Mouse (Mus musculus): ENCODE results near the gene F2rl1. TPM values are rescaled to one million over a fixed set of nuclear protein-coding genes. Genes with fewer than 3 reads are reported as not detected.
A peak's percentile ranks its signal among the peaks of the same experiment; 100 is the strongest.
"Not testable (repeated sequence)": the region's sequence is repeated elsewhere in the genome, so short reads cannot be mapped to it uniquely, and the experiment has no call there.

The F2rl1 gene
- polyA plus RNA-seq, 1 experiment, result 0.38 TPM

DNA sequence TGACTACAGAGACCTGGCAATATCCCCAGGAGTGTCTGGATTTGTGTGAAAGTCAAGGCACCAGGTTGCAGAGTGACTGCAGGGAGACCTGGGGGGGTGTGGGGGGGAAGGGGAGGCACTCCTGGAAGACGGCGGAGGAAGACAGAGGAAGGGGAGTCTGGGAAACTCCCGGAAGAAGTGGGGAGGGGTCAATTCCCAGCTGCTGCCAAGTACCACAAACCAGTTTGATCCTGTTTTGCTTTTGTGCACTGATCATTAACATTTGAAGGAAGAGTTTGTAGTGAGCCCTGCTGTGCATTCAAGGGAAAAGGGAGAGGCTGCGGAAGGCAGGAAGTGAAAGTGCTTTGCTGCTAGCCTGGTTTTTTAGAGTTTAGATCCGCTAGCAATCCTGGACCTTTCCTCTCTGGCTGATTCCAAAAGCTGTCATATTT is 9.1 kb upstream of the F2rl1 start:
- no peak for DNase-seq (ENCODE audit: extremely low spot score in 1 of 2, low spot score in 1 of 2)

DNA sequence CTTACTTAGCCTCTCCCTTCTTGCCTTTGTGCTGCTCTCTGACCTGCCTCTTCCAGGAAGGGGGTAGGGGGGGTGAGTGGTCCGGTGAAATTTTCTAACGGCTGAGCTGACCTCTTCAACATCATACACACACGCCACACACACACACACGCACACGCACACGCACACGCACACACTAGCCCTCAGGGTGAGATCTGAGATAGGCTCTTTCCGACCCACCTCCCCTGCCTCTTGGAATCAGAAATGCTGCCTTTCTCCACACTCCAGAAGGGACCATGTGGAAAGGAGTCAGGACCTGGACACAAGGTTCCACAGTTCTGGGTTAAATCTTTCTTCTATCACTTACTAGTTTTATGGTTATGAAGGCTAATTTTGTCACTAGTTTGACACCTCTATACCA is 8.6 kb upstream of the F2rl1 start:
- DNase-seq (ENCODE audit: extremely low spot score in 1 of 2, low spot score in 1 of 2), result no peak

DNA sequence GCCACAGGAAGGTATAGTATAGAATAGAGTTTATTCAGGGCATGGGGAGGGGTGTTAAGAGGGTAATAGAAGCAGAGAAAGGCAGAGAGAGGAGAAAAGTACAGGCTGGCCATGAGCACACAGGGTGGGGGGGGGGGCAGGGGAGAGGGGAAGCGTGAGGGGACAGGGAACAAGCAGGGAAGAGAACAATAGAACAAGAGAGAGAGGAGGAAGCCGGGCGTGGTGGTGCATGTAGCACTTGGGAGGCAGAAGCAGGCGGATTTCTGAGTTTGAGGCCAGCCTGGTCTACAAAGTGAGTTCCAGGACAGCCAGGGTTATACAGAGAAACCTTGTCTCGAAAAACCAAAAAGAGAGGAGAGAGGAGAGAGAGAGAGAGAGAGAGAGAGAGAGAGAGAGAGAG is 8.1 kb upstream of the F2rl1 start:
- not testable (repeated sequence) for DNase-seq (ENCODE audit: extremely low spot score in 1 of 2, low spot score in 1 of 2)

DNA sequence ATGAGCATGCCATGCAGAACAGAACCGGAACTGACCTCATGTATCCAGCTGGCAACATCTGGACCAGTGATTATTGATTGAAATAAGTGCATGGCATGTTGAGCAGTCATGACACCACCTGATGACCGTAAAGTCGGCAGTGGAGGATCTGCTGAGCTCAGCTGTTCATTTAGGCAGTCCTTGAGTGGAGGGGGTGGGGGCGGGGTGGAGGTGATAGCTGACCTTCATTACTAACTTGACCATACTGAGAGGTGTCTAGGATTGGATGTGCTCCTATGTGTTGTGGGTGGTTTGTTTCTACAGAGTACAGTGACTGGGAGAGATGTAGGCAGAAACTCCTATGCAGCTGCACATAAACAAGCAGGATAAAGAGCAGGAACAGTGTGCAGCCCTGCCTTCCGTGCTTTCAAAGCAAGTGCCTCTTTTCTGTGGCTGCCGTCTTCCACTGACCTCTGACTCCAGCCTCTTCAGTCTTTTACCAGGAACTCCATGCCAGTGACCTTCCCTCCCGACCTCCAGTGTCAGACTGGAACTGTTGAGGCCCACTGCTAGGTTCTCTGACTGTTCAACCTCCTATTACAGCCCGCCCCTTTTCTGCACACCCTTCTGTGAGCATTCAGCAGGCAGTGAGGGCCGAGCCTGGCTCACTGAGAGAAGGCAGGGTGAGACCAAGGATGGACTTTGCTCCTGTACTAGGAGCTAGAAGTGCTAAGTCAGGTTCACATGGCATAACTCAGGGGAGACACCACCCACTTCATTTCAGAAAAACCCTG is 6.4 kb upstream of the F2rl1 start:
- no peak for DNase-seq (ENCODE audit: extremely low spot score in 1 of 2, low spot score in 1 of 2)

DNA sequence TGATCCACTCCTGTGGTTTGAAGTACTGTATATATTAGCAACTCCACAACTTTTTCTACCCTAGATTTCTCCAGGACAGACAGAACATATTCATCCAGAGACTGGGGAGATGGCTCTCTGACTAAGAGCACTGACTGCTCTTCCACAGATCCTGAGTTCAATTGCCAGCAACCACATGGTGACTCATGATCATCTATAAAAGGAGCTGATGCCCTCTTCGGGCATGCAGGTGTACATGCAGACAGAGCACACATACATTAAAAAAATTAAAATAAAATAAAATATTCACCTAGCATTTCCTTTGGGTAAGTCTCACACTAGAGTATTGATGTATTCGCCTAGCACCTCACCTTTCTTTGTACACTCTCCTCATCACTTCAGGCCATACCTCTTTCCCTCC is 4.2 kb upstream of the F2rl1 start:
- DNase-seq (ENCODE audit: extremely low spot score in 1 of 2, low spot score in 1 of 2), result no peak

DNA sequence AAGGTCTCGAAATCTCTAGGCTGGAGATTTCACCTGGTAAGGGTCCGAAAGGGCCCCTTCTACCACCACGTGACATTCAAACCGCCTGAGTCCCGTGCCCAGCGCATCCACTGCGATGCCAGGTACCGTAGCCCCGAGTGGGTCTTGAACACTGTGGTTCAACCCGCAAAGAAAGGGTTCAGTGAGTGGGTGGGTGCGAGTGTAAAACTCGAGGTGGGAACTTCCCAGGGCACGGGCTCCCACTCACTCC is 678 bp downstream of the F2rl1 start:
- DNase-seq (ENCODE audit: extremely low spot score in 1 of 2, low spot score in 1 of 2), result no peak

DNA sequence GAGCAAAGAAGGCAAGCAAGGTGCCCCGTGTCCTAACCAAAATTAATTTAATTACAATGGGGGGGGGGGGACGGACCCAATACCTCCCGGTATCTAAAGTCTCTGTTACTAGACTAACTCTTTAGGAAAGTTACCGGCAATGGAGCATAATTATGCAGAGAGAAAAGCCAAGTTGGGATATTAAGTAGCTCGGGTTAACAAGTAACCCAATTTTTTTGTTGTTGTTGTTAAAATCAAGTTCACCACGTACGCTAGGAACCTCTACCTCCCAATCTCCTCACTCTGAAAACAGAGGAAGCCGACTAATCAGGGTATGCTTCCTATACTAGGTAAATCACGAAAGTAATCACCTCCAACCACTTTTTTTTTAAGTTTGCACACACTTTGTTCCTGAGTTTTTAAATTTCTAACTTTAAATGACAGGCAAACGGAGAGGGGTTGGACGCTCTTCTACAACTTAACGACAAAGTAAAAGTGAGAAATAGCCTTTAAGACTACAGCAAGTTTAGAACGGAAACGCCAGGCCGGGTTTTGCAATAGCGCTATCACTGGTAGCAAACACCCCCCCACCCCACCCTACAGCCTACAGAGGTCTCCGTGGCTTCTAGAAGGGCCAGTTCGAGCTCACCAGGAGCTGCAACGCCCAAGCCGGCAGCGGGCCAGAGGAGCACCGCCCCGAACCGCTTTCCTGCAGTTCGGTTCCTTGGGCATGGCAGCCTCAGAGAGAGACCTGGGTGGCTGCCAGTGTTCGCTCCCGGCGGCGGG is 1.2 kb downstream of the F2rl1 start:
- peak in 1 of 2 experiments; percentile 12 for DNase-seq (ENCODE audit: extremely low spot score in 1 of 2, low spot score in 1 of 2)

DNA sequence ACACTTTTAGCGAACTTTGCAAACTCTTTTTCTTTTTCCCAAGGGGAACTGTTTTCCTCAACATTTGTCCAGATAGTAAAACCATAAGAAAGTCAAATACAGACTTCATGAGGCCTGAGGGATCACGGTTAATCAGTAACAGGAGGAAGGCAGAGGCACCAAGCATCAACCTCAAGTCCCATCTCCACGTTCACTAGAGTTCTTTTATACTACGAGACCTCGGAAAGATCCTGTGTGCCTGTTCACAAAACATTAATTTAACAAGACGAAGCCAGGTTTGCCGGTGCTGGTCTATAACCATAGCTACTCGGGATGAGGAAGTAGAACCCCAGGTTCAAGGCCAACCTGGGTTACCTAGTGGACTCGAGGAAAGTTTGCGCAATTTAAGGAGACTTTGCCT is 2.9 kb downstream of the F2rl1 start:
- no peak for DNase-seq (ENCODE audit: extremely low spot score in 1 of 2, low spot score in 1 of 2)

DNA sequence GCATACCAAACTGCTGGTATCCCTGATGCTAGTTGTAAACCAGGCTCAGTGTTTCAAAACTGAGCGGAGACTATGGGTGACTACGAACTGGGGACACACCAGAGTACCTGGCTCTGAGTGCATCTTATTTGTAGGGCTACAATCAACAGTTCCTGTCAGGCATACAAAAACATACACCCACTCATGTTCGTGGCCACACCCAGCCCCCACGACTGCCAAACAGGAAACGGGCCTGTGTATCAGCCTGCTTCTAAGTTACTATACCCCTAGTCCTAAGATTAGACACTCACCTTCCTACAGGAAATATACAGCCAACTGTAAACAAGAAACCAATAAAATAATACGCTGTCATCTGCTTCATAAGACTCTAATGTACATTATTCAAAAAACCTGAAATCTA is 4.0 kb downstream of the F2rl1 start:
- DNase-seq (ENCODE audit: extremely low spot score in 1 of 2, low spot score in 1 of 2), result no peak

DNA sequence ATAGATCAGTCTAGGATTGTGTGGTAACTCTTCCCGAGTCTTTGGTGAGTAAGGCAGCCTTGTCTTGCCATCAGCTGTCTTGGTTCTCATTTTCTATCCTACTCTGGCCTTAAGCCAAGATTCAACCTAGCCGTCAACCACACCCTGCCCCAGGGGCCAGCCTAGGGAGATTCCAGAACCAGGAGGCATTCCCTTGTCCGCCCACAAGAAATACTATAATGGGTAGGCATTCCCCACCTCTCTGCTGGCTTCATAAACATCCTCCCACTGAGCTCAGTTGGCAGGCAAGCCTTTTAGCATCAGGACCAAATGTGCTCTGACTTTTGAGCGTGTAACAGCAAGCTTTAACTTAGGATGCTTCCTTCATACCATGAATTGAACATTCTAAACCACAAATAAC is 10.3 kb downstream of the F2rl1 start:
- DNase-seq (ENCODE audit: extremely low spot score in 1 of 2, low spot score in 1 of 2), result peak; percentile 7 to 38

DNA sequence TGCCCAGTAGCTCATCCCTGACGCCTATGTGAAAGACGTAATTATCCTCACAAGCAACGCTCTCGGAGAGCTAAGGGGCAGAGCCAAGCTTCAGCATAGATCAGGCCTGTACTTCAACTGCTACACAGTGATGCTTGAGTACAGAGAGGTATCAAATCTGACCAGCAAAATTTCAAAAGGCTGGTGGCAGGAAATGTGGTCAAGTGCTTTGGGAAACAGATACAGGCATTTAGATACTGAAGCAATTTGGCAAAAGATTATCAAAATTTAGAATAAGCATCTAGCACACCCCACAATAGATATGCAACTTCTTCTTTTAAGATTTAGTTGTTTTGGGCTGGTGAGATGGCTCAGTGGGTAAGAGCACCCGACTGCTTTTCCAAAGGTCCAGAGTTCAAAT is 15.0 kb downstream of the F2rl1 start:
- no peak for DNase-seq (ENCODE audit: extremely low spot score in 1 of 2, low spot score in 1 of 2)

DNA sequence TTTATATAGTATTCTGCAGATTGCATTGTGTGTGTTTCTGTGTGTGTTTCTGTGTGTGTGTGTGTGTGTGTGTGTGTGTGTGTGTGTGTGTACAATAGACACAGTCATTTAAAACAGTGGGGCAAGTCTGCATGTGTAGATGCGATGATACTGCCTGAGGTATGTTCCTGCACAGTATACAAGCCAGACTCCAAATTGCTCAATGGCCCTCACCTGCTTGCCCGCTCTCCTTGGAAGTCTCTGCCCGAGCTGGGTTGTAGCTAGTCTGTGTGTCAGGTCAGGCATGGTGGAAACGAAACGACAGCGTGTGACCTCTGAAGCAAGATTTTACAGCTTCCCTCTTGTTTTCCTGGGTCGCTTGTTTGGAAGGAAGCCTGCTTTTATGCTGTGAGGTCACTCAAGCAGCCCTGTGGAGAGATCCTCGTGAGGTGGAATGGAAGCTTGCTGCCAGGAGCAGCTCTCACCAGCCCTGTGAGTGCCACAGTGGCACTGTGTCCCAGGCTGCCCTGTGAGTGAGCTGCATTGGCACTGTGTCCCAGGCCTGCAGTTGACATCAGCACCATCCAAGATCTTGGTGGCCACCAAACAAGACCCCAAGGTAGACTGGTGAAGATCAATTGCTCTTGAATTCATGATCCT is 21.6 kb downstream of the F2rl1 start:
- DNase-seq (ENCODE audit: extremely low spot score in 1 of 2, low spot score in 1 of 2), result no peak

DNA sequence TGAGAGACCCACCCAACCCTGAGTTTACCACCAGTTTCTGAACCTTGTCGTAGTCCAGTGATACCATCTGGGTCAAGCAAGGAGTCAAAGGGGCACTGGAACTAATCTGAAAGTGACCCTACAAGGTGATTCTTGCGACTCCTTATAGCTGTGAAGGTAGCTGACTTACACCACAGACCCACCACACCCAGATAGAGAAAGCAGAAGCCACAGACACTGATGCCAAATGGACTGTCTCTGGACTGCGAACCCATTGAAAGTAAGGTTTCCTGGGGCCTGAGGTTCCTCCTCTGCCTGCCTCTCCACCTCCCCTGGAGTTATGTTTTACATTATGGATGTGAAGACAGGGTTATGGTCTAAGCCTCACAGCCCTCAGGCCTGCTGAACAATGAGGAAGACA is 28.4 kb downstream of the F2rl1 start:
- no peak for DNase-seq (ENCODE audit: extremely low spot score in 1 of 2, low spot score in 1 of 2)

DNA sequence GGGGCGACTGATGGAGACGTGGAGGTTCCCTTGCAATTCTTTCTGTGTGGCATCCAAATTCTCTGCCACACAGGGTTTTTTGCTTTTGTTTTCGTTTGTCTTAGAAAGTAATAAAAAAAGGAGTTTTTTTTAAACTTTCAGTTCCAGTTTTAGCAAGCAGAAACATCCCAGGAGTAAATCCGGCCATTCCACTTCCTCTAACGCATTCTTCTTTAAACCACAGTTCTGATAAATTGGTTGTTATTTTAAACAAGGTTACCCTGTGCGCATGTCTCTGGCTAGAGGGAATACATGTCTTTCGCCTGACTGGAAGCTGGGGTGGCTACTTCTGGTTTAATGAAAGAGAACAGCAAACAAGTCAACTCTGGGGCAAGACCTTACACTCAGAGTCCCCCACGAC is 30.2 kb downstream of the F2rl1 start:
- no peak for DNase-seq (ENCODE audit: extremely low spot score in 1 of 2, low spot score in 1 of 2)

DNA sequence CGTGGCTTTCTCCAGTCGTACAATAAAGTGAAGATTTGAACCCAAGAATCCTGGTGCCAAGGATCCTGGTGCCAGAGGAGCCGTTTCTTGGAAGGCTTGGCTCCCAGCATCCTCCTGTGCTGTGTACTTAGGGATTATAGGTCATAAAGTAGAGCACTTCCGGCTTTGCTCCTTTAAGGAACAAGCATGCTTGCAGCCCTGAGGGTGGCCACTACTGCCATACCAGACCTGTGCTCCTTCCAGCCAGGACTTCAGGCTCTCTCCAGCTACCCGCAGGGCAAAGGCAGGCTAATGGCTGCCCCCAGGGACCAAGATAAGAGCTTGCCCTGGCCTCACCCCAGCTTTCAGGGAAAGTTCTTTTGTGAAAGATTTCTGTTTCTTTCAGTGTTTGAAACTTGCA is 31.7 kb downstream of the F2rl1 start:
- no peak for DNase-seq (ENCODE audit: extremely low spot score in 1 of 2, low spot score in 1 of 2)

DNA sequence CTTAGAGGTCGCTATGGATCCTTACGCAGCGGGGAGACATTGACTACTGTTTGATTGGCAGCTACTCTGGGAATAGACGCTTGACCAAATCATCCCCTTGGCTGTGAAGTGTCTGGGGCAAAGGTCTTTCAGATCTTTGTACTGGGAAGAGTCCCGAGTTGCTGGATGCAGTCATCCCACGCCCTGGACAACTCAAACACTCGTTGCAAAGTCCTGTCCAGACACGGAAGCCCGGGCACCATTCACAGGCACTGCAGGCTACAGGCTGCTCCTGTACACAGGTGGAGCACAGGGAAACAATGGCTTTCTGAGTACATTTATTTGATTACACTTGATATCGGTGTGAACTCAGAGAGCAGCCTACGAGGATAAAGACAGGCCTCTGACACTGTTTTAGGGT is 33.7 kb downstream of the F2rl1 start:
- no peak for DNase-seq (ENCODE audit: extremely low spot score in 1 of 2, low spot score in 1 of 2)

DNA sequence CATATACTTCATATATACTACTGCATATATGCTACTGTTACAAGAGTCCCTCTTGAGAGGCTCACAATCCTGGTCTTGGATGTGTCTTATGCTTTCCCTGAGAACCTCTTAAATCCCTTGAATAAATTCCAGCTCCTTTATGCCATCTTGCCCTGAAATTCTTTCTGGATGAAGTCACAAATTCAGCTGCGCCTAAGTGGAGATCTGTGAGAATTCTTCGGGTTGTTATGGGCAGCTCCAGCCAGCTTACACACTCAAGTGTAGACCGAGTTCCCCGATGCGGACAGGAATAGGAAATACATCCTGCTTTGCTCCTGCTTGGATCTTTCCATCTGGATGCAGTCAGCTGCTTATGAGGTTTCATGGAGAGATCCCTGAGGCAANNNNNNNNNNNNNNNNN is 40.4 kb downstream of the F2rl1 start:
- no peak for DNase-seq (ENCODE audit: extremely low spot score in 1 of 2, low spot score in 1 of 2)

DNA sequence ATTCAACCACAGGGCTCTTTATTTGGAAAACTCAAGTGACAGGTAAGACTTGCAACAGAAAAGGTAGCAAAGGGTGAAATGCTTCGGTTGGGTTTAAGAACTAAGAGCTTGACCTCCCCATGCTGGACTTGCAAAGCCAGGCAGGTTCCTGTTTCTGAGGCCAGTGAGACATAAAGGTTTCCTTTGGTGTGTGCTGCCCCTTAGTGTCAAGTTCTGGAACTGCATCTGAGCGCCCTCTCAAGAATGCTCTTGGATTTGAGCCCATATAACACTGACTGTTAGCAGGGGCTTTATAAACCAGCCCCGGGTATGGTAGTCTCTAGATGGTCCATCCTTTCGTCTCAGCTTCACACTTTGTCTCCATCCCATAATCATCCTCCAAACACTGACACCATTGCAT is 43.6 kb downstream of the F2rl1 start:
- peak; percentile 41 to 94 for DNase-seq (ENCODE audit: extremely low spot score in 1 of 2, low spot score in 1 of 2)

DNA sequence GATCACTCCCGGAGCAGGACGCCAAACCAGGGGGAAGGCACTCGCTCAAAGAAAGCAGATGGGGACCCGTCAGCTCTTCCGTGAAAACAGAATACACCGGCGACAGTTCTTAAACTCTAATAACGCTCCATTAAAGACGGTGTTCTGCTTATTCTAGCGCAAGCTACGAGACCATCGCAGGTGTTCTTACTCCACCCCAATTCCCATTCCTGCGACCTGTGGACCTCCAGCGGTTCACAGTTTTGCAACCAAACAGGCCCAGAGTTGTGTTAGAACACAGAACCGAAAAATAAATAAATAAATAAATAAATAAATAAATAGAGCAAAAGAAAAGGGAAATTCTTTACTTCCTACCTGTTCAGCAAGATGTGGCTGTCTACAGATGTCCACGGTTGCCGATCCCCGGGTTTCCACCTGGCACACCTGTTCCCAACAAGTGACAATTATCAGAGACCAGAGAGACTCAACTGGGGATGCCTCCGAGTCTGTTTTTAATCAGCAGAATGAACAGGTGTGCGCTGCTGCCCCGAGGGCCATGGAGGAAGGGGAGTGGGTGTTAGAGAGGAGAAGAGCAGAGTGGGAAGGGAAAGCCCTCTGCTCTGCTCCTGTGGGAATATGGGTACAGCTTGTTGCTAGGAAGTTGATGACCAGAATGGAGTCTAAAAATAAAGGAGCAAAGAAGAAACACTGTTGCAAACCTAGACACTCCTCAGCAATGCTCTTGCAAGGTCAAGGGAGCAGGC is 46.2 kb downstream of the F2rl1 start, which contains the start of gene S100z:
Gene S100z (minus strand): TSS at position 51 of the 743 bp plus-strand sequence.
- no peak for DNase-seq (ENCODE audit: extremely low spot score in 1 of 2, low spot score in 1 of 2)

DNA sequence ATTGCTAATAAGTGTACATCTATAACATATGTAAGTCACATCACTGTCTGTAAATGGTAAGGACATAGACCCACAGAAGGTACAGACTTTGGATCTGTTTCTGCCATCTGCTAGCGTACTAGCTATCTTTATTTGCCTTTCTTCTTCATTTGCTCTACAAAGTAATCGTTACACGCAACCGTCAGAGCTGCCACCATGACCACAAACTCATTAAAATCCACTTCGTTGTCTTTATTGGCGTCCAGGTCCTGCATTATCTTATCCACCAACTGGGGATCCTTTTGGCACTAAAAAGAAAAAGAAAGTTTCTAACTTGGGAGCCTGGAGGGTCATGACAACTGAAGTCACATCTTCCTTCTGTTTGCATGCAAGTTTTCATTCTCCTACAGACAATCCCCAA is 47.9 kb downstream of the F2rl1 start:
- no peak for DNase-seq (ENCODE audit: extremely low spot score in 1 of 2, low spot score in 1 of 2)

DNA sequence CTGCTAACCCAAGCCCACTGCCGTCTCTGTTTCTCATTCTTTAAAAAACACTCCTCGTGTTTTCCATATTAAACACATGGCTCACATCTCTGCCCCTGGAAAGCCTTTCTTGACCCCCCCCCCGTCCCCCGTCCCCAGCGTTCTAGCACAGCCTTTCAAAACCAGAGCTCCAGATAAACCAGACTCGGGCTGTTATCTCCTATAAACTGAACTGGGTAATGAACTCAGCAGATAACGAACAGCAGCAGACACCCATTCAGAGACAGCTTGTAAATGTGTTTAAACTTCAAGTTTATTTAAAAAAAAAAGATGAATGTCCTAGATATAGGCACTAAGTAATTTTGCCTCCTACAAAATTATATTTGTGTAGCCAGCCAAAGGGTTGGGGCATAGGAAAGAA is 49.9 kb downstream of the F2rl1 start:
- DNase-seq (ENCODE audit: extremely low spot score in 1 of 2, low spot score in 1 of 2), result no peak

Data from frontal cortex, adult 2 months (tissue).